11 mouse cellular contexts compared by ENCODE assay signal in genomic region chr12:82231191-82231590, GRCm38 (mm10).
DNase-seq lines count a peak whose midpoint lies in the region; ATAC-seq and TF ChIP-seq lines count a peak whose summit lies in the region.
"Had no signal": no experiment of that assay in that cellular context is flagged by ENCODE, and none has a peak within 500 bp of the region (broad histone marks: within the 10 kb centered on the region; RNA-seq: fewer than 3 reads in every experiment).

No protein-coding gene starts in this region.

- TF ChIP-seq CTCF in cortical plate, adult 2 months (IDR thresholded peaks at IDR 0.05; ENCODE audit: extremely low read depth, insufficient read depth, low read length) = no peak

- DNase-seq in left cerebral cortex, adult 11 months (ENCODE audit: low spot score) = peak; percentile 67
- DNase-seq in left cerebral cortex, postnatal 4 days = no peak
- peak; percentile 43 for DNase-seq in layer of hippocampus, adult 9-10 months (ENCODE audit: low spot score)
- peak; percentile 68 for DNase-seq in right cerebral cortex, postnatal 14 days
- DNase-seq in lung, postnatal 4 days = no peak
- no peak for DNase-seq in gastrocnemius, postnatal 36 days

- no peak overlapping the region for H3K4me3 ChIP-seq in cortical plate, adult 2 months (ENCODE audit: insufficient read depth, low read length)
- H3K4me3 ChIP-seq: heart, embryonic 10.5 days; intestine, embryonic 15.5 days; limb, embryonic 12.5 days had no signal

- no peak for ATAC-seq in erythroblast, adult 5-6 weeks (replicated peaks; ENCODE audit: low FRiP score, poor library complexity, severe bottlenecking)
- ATAC-seq: intestine, embryonic 15.5 days had no signal

- H3K27ac ChIP-seq in cortical plate, adult 2 months (ENCODE audit: insufficient read depth, low read length) = 0 out of 2 replicates have a peak overlapping the region, but pooled peaks have one; percentile 14
- H3K27ac ChIP-seq: intestine, embryonic 15.5 days; limb, embryonic 12.5 days had no signal

- TF ChIP-seq POLR2A in cortical plate, adult 2 months (IDR thresholded peaks at IDR 0.05; ENCODE audit: extremely low read depth, insufficient read depth, low read length) = no peak

- intact Hi-C loops in left cerebral cortex, postnatal 4 days (cut with DNase I) = no loop called here
- intact Hi-C loops in gastrocnemius, postnatal 36 days (cut with DNase I) = no loop called here

- H3K4me1 ChIP-seq in cortical plate, adult 2 months (ENCODE audit: control insufficient read depth, insufficient read depth, low read length) = peaks cover 17% of the 10 kb centered on the region

Comparison
In these comparisons a context has a peak if more than half of its experiments do, and no peak if none do; other contexts are left out.
1. DNase-seq: peak in left cerebral cortex, adult 11 months (single experiment), layer of hippocampus, adult 9-10 months (single experiment) and right cerebral cortex, postnatal 14 days (single experiment); none in left cerebral cortex, postnatal 4 days (single experiment), lung, postnatal 4 days (0 of 2) and gastrocnemius, postnatal 36 days (0 of 2).